Mouse (Mus musculus) forebrain, postnatal 0 days (tissue): ENCODE results near the gene Atxn7l1. TPM values are rescaled to one million over a fixed set of nuclear protein-coding genes. Genes with fewer than 3 reads are reported as not detected.

Source experiments
- ATAC-seq: fragments of 200-750 bp; cut with Nextera tagmentation; 2 replicates; pipeline ENCODE4 v1.8.0; 2017; ENCODE audit warnings: mild to moderate bottlenecking, moderate library complexity
- DNase-seq: peaks from one replicate; pipeline ENCODE4 v3.0.0-alpha.2; 2015
- H3K27ac ChIP-seq: fragments of 300-500 bp; sonication (generic); 2 replicates; pipeline ENCODE4 v1.5.1; 2014; ENCODE audit warnings: low read depth, mild to moderate bottlenecking, antibody characterized with exemption, low read length, moderate library complexity, mixed read lengths
- H3K27me3 ChIP-seq: fragments of 300-500 bp; sonication (generic); 2 replicates; pipeline ENCODE4 v1.6.1; 2014; ENCODE audit warnings: mild to moderate bottlenecking, low read length, mixed read lengths; ENCODE audit not compliant: insufficient read depth
- H3K36me3 ChIP-seq: fragments of 300-500 bp; sonication (generic); 2 replicates; pipeline ENCODE4 v1.6.1; 2014; ENCODE audit warnings: mild to moderate bottlenecking, moderate library complexity; ENCODE audit not compliant: insufficient read depth
- H3K4me1 ChIP-seq: fragments of 300-500 bp; sonication (generic); 2 replicates; pipeline ENCODE4 v1.6.1; 2014; ENCODE audit warnings: antibody characterized with exemption; ENCODE audit not compliant: insufficient read depth
- H3K4me2 ChIP-seq: fragments of 300-500 bp; sonication (generic); 2 replicates; pipeline ENCODE4 v1.6.1; 2014; ENCODE audit warnings: low read depth, mild to moderate bottlenecking, moderate library complexity
- H3K4me3 ChIP-seq: fragments of 300-500 bp; sonication (generic); 2 replicates; pipeline ENCODE4 v1.5.1; 2014; ENCODE audit warnings: low read depth, low read length, mixed read lengths
- H3K9ac ChIP-seq: fragments of 300-500 bp; sonication (generic); 2 replicates; pipeline ENCODE4 v1.6.1; 2014; ENCODE audit warnings: mild to moderate bottlenecking
- H3K9me3 ChIP-seq: fragments of 300-500 bp; sonication (generic); 2 replicates; pipeline ENCODE4 v1.6.1; 2016; ENCODE audit warnings: low read length
- CTCF ChIP-seq: sonication (generic); IDR thresholded peaks from 2 replicates; pipeline ENCODE4 v1.5.1; 2016; ENCODE audit warnings: antibody characterized with exemption, control low read depth, low read depth
- WGBS: fragments of 180-500 bp; shearing (Covaris S2); extraction: QIAGEN DNeasy Blood & Tissue Kit; methylation state at CpG from one replicate; pipeline ENCODE4 v1.1.7; 2014; 5-methylcytosine and 5-hydroxymethylcytosine counted together
- polyA plus RNA-seq: library from polyadenylated mRNA; unstranded; fragments of >200 nt; fragmentation: Nextera tagmentation; extraction: Ambion mirVana; gene quantifications from 2 replicates; pipeline ENCODE4 v1.2.1, GENCODE M21; 2015
- total RNA-seq: library from RNA; depleted of rRNA; stranded (reverse); fragments of >200 nt; gene quantifications from 2 replicates; pipeline ENCODE4 v1.2.3, GENCODE M21; 2014

Atxn7l1 gene
- total and polyA plus RNA-seq, 2 experiments from 2014 or later: 18.2 to 23.0 TPM

DNA sequence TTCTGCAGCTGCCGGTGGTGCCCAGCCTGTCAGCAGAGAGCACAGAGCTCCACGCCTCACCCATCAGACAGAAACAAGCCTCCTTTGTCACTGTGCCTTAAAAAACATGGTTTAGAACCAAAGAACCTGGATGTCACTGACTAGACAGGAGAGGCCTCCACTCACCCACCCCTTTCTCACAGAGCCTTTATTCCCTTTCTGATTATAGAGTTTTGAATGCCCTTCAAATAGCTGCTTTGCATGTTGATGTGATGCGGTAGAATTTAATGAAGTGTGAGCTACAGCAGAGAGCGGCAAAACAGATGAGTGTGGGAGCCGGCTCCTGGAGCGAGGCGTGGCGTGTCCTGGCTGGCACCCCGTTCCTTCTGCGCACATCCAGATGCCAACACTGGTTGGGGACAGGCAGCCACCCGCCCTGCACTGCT lies 77.6 kb downstream of the Atxn7l1 start:
- H3K4me2 ChIP-seq: peak overlapping the region; percentile 21; the same call in 1 of the 2 replicates
- TF ChIP-seq CTCF: no peak
- no peaks in the 10 kb centered on the region for H3K36me3 ChIP-seq
- H3K27me3 ChIP-seq: no peaks in the 10 kb centered on the region
- peaks cover 22% of the 10 kb centered on the region for H3K4me1 ChIP-seq
- peak; percentile 69 for DNase-seq
- H3K27ac ChIP-seq: peak overlapping the region; percentile 68
- WGBS: 8% methylated on average over 11 of the region's 11 CpGs
- ATAC-seq: peak; percentile 88
- H3K4me3 ChIP-seq: no peak overlapping the region
- H3K9me3 ChIP-seq: no peaks in the 10 kb centered on the region
- H3K9ac ChIP-seq: no peak overlapping the region

DNA sequence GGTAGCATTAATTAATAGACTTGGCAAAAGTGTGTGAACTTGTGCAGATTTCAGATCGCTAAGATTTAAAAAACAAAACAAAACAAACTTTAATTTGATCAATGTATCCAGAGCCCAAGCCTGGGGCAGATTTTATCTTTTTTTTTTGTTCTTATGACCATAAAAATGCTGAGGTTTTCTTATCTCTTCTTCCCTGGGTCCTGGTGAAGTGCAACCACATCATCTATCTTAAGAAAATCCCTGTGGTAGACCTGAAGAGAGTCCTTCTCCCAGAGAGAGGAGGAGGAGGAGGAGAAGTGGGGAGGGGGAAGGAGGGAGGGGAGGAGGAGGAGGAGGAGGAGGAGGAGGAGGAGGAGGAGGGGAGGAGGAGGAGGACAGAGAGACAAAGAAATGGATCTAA lies 78.5 kb downstream of the Atxn7l1 start:
- TF ChIP-seq CTCF: no peak
- no peak for ATAC-seq
- H3K4me3 ChIP-seq: no peak overlapping the region
- no peaks in the 10 kb centered on the region for H3K27me3 ChIP-seq
- no peaks in the 10 kb centered on the region for H3K9me3 ChIP-seq
- 33% methylated on average over 1 of the region's 1 CpGs for WGBS
- no peak overlapping the region for H3K4me2 ChIP-seq
- peaks cover 14% of the 10 kb centered on the region for H3K4me1 ChIP-seq
- no peak for DNase-seq
- H3K9ac ChIP-seq: no peak overlapping the region
- H3K36me3 ChIP-seq: no peaks in the 10 kb centered on the region
- H3K27ac ChIP-seq: no peak overlapping the region

DNA sequence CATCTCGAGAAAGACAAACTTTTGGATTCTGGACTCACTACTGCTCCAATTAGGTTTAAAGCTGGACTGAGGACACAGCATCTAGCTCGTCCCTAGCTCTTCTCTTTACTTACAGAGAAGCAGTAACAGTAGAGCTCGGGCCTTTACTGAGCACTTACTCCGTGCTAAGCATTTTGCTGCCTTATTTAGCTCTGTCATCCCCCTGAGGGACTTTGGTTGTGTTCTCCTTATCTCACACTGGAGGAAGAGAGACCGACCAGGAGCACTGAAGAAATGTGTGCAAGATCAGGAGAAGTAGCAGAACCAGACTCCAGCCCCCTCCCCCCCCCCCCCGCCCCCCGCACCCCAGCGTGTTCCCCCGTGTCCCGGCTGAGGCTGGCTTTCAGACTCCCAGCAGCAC lies 79.1 kb downstream of the Atxn7l1 start:
- no peaks in the 10 kb centered on the region for H3K36me3 ChIP-seq
- no peaks in the 10 kb centered on the region for H3K27me3 ChIP-seq
- 70% methylated on average over 9 of the region's 10 CpGs for WGBS
- H3K4me3 ChIP-seq: no peak overlapping the region
- H3K9me3 ChIP-seq: no peaks in the 10 kb centered on the region
- ATAC-seq (no peak), DNase-seq (no peak)
- no peak overlapping the region for H3K4me2 ChIP-seq
- no peak overlapping the region for H3K9ac ChIP-seq
- no peak for TF ChIP-seq CTCF
- H3K4me1 ChIP-seq: peaks cover 13% of the 10 kb centered on the region; the same call in 1 of the 2 replicates
- H3K27ac ChIP-seq: no peak overlapping the region

DNA sequence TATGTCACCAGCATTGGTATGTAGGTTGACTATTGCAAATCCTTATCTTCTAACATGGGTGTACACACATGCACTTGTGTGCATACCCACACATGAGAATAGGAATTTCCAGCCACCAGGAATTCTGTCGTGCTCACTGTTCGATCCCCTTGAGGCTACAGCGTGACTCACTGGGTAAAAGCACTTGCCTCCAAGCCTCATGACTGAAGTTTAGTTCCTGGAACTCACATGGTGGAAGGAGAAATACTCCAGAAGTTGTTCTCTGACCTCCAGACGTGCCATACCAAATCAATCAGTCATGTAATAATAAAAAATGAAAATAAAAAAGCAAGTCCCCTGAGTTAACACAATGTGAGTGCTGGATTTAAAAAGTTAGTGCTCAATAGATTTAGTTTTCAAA lies 87.8 kb downstream of the Atxn7l1 start:
- Histone ChIP-seq H3K9me3 (no peaks in the 10 kb centered on the region), H3K4me2 (no peak overlapping the region), H3K4me1 (no peaks in the 10 kb centered on the region), H3K27ac (no peak overlapping the region), H3K36me3 (no peaks in the 10 kb centered on the region), H3K27me3 (no peaks in the 10 kb centered on the region), H3K4me3 (no peak overlapping the region), H3K9ac (no peak overlapping the region)
- DNase-seq (no peak), ATAC-seq (no peak)
- 84% methylated on average over 4 of the region's 4 CpGs for WGBS
- TF ChIP-seq CTCF: no peak

DNA sequence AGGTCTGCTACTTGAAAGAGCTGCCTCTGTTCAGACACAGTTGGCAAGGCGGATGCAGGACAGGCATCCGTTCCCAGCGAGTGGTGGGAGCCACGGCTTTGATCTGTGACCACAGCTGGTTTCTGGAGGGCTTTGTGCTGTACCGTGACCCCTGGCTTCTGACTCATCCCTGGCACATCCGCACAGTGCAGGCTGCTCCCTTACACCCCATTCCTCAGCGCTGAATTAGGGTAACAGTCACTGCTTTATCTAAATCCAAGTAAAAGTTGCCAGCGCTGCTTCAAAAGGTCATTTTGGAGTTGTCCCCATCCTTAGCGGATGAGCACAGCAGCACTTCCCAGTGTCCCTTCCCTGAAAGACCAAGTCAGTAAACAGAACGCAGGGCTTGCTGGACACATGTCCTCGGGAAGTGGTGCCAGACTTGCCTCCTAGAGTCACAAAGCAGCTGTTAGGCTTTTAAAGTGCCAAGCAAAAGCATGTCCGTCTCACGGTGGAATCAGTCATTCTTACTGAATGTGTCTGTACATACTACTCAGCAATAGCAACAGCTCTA lies 88.4 kb downstream of the Atxn7l1 start:
- H3K9ac ChIP-seq: no peak overlapping the region
- no peak overlapping the region for H3K4me3 ChIP-seq
- WGBS: 70% methylated on average over 13 of the region's 13 CpGs
- ATAC-seq (peak; percentile 61), DNase-seq (no peak)
- H3K9me3 ChIP-seq: peaks cover 4% of the 10 kb centered on the region; the same call in 1 of the 2 replicates
- no peak for TF ChIP-seq CTCF
- H3K36me3 ChIP-seq: no peaks in the 10 kb centered on the region
- no peak overlapping the region for H3K27ac ChIP-seq
- no peaks in the 10 kb centered on the region for H3K4me1 ChIP-seq
- H3K27me3 ChIP-seq: no peaks in the 10 kb centered on the region
- H3K4me2 ChIP-seq: no peak overlapping the region

DNA sequence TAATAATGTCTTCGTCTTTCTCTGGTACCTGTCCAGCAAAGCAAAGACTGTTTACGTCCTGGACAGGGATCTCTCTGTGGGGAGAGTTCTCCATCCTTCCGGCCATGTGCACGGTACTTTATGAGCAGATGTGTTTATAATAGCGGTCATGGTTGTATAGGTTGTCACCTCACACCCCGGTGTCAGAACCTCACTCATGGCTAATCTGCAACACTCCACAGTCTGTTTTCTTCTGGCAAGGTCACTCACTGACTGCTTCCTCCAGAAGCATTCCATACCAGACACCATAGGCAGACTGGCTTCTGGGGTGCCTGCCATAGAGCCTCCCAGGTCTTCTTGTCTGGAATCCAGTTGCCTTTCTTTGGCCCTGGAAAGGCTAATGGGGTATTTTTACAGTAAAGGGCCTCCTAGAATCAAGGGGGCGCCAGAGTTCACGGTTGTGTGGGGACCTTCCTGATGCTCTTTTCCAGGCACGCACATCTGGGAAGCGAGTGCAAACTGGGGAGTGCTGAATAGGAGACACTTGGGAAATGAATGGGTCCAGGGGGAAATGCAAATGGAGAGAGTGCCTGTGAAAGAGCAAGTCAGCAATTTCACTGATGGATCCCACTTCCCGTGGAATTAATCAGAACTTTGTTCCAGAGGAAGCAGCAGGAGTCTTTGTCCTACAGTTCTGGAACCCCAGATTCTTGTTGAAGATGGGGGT lies 89.0 kb downstream of the Atxn7l1 start:
- no peak overlapping the region for H3K27ac ChIP-seq
- H3K4me3 ChIP-seq: no peak overlapping the region
- ATAC-seq (no peak), DNase-seq (no peak)
- no peak overlapping the region for H3K4me2 ChIP-seq
- H3K27me3 ChIP-seq: no peaks in the 10 kb centered on the region
- TF ChIP-seq CTCF: no peak
- peaks cover 4% of the 10 kb centered on the region; the same call in 1 of the 2 replicates for H3K9me3 ChIP-seq
- no peak overlapping the region for H3K9ac ChIP-seq
- WGBS: 78% methylated on average over 11 of the region's 11 CpGs
- H3K4me1 ChIP-seq: no peaks in the 10 kb centered on the region
- H3K36me3 ChIP-seq: no peaks in the 10 kb centered on the region

DNA sequence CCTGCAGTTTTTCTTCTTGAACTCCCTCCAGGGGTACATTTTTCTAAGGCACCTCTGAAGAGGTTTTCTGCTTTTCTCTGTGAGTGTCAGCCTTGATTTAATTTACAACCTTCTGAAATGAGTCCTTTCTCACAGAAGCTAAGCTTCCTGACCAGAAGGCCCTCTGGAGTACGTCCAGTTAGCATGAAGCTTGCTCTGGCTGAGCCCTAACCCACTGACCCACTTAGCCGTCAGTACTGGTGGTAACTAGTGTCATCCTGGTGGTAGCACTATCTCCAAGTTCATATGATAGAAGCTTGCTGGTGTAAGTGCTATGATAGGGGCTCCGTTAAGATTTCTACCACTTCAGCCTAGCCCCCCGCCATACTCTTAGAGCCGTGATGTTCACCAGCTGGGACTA lies 89.6 kb downstream of the Atxn7l1 start:
- no peaks in the 10 kb centered on the region for H3K4me1 ChIP-seq
- ATAC-seq (no peak), DNase-seq (no peak)
- no peak overlapping the region for H3K4me2 ChIP-seq
- H3K9ac ChIP-seq: no peak overlapping the region
- H3K27me3 ChIP-seq: no peaks in the 10 kb centered on the region
- no peak overlapping the region for H3K27ac ChIP-seq
- H3K9me3 ChIP-seq: peaks cover 4% of the 10 kb centered on the region; the same call in 1 of the 2 replicates
- no peak for TF ChIP-seq CTCF
- H3K4me3 ChIP-seq: no peak overlapping the region
- no peaks in the 10 kb centered on the region for H3K36me3 ChIP-seq
- 95% methylated on average over 5 of the region's 5 CpGs for WGBS
